Mouse (Mus musculus) cerebellum, adult 11 months (tissue): ENCODE data around the gene Atxn7l1.
"Not testable (repeated sequence)": the region's sequence is repeated elsewhere in the genome, so short reads cannot be mapped to it uniquely, and the experiment has no call there.

ENCODE experiments used
- DNase-seq: peaks from one replicate; pipeline ENCODE4 v3.0.0; 2022

Atxn7l1 gene

DNA sequence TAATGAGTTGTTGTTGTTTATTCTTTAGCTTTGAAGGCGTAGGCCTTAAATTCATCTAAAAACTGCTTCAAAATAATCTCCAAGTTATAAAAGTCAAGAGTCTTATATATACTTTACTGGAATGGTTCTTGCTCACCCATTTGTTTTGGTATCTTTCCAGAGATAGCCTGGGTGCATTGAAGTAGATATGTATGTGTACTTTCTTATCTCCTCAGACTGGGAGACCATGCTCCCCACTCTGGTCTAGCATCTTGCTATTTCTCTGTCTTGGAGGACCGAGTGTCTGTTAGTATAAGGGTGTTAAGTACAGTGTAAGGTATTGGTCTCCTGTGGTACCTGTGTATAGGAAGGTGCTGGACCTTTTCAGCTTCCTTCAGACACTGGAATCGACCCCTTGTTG is 6.4 kb downstream of the Atxn7l1 start:
- DNase-seq, result no peak

DNA sequence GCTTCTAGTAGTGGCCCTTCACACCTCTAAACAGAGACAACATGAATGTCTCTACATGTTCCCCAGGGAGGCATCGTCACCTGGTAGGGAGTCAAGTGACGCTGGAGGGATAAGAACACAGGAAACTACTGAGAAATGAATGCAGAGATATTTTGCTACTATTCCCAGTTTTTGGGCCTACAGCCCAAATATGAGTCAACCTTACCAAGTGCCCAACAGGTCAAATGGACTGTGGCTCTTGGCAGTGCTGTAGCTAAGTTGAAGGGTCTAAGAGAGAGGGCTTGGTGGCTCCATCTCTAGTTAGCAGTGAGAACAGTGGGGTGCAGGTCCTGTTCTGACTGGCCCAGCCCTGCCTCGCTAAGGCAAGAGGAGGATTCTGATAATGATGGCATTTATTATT is 7.2 kb downstream of the Atxn7l1 start:
- DNase-seq, result no peak

DNA sequence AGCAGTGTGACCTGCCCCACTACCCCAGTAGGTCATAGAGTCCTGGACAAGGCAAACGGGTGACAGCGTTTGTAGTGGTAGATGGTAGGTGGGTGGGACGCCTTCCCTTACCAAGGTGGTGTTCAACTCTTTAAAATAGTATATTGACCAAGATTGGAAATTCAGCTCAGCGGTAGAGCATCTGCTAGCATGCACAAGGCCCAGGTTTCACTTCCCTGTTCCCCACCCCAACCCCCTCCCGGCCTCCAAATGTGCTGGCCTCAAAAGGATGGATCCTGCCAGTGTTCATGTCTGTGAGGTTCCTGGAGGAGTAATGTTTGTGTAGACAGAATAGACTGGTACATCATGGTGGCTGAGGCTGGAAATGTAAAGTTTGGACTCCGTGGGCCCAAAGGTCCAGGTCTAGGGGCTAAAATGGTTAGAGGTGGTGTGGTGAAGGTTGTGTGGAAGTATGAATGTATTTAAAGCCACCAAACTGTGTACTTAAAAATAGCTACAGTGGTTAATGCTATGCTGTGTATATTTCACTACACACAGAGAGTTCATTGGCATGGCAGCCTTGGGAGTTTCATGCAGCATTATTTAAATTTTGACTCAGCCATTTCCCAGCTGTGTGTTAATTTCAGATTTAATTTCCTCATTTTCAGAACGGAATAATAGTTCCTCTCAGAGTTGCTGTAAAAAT is 9.0 kb downstream of the Atxn7l1 start:
- DNase-seq, result no peak

DNA sequence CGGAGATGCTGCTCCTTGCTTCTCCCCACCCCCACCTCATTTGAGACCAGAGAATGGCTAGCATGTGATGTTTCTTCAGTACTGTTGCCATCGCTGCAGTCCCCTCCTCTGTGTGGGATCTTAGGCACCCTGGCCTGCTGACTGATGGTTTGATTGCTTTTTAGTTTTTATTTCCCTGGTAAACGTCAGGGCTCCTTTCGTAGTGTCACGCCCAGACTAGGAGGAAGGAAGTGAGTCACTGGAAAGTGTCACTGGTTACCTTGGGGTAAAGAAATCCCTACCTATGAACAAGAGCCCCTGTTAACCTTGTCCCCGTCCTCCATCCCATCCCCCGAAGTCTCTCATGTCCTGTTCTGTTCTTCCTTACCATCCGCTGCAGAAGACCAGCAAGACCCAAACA is 10.8 kb downstream of the Atxn7l1 start:
- no peak for DNase-seq

DNA sequence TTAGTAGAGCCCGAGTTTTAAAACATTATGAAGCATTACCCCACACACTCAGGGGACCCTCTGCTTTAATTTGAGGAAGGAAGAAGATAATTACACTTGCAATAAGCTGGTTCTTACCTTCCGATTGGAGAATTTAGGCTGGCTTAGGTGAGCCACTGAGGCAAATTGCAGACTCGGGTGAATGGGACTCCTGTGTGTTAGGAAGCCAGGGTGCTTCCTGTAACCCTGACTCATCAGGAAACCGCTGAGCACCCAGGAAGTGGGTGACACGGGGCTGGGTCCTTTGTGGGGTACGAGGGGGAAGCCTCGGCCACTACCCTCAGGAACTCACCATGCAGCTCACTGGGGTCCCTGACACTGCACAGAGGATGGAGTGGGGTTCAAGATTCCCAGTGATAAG is 12.9 kb downstream of the Atxn7l1 start:
- DNase-seq, result no peak

DNA sequence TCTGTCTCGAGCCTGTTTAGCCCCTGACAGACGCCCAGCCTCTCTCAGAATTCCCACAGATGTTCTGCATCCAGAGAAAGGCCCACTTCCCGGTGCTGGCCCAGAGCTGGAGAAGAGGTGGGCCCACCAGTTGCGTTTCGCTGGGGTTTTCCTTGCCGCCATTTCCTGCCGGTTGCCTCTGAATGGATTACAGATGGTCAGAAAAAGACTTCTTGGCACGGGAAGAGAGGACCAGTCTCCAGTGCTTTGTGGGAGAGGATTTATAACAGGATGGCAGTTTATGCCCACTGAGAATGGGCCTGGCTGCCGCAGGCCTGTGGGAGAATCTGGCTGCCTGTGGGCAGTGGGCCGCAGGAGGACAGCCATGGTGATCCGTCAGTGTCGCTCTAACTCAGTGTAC is 15.0 kb downstream of the Atxn7l1 start:
- peak; percentile 39 for DNase-seq

DNA sequence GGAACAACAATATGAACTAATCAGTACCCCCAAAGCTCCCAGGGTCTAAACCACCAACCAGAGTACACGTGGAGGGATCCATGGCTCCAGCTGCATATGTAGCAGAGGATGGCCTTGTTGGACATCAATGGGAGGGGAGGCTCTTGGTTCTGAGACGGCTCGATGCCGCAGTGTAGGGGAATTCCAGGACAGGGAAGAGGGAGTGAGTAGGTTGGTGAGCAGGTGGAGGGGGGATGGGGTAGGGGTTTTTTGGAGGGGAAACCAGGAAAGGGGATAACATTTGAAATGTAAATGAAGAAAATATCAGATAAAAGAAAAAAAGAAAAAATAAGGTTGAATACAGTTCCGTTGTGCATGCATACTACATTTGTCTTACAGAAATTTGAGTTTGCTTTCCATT is 16.5 kb downstream of the Atxn7l1 start:
- not testable (repeated sequence) for DNase-seq

DNA sequence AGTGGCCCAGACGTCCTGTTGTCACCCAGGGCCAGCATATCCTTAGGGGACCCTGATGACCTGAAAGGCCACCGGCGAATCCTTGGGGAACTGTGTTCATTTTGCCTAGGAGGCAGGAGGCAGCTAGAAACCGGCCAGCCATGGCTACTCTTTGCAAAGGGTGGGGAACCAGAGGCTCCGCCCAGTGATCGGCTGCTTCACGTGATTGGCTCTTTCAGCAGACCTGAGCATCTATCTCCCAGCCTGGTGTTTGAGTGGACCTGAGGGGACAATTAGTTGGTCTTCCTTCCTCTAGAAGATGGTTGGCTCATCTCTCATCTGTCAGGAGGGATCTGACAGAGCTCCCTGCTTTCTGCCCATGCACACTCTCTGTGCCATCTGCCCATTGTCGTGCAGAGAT is 19.2 kb downstream of the Atxn7l1 start:
- no peak for DNase-seq

DNA sequence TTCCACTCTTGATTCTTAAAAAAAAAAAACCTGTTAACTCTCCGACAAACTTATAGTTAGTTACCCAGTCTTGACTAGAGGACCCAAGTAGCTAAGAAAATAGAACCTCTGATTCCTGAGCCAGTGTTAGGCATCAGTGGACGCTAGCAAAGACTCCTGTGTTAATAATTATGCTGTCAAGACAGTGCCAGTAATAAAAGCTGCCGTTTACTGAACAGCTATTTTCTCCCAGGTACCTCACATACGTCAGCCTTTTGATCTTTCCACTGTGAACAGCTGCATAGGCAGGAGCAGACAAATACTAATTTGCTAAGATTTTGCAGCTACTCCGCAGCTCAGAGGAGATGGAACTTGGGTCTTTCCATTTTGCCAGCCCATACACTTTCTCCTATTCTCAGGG is 20.1 kb downstream of the Atxn7l1 start:
- no peak for DNase-seq

DNA sequence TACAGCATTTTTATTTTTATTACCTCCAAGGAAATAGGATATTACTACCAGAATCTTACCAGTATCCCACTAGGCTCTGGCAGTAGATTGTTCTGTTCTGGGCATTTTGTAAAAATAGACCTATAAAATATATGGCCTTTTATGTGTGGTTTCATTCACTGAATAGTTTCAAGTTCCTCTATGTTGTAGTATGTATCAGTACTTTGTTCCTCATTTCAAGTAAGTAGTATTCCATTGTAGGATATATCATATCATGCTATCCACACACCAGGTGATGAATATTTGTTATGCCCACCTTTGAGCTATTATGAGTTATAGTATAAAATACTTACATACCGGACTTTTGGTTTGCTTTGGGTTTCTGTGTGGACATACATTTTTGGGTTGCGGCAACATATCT is 21.0 kb downstream of the Atxn7l1 start:
- DNase-seq, result no peak

DNA sequence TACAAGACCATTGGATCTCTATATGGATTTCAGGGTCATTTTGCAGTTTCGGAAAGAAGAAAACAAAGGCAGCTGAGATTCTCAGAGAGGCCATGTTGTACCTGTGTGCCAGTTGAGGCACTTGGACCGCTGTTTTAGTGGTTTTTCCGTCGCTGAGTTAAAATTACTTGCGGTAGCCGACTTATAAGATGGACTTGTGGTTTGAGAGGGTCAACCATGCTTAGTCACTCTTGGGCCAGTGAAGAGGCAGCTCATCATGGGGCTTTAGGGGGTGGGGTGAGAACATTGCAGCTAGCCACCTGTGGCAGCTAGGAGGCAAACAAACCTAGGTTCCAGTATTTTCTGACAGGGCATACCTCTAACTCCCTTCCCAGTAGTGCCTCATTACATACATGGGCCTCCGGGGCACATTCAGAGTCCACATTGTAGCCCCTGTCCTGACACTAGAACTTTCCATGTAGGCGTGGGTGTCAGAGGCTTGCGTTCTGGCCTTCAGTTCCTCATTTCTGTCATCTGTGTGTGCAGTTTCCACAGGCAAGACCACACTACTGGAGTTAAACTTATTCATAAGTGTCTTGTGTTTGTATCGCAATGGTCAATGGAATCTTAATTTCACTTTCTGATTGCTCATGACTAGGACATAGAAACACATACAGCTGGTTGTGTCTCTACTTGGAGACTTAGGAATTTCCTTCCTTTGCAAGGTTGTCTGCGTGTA is 22.4 kb downstream of the Atxn7l1 start:
- DNase-seq, result no peak

DNA sequence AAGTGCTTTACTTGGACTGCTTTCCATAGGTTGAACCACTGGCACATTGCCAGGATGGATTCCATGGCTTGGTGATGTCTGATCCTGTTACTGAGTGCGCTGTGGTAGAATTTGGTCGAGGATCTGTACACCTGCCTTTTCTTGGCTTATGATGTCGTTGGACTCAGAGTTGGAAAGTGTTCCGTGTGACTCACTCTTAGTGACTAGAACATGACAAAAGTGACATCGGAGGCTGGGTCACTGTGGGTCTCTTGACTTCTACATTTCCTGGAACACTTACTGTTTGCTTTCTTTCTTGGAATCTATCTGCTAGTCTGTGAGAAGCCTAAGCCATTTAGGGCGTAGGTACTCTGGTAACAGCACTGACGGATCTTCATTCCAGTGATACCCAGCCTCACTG is 23.3 kb downstream of the Atxn7l1 start:
- no peak for DNase-seq

DNA sequence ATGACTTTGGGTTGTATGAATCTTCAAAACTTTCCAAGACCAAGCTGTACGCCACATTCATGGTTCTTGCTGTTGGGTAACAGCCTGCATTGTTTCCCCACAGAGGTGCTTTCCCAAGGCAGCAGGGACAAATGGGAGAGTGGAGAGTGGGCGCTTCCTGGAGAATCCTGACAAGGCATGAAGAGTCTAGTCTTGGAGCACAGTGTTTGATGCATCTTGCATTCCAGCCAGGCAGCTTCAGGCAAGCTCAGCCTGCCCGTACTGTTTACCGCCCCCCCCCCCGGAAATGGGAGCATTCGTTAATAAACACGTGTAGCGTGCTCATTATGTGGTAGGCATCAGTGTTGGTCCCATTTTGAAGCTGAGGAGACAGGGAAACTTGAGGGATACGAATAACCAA is 25.4 kb downstream of the Atxn7l1 start:
- no peak for DNase-seq

DNA sequence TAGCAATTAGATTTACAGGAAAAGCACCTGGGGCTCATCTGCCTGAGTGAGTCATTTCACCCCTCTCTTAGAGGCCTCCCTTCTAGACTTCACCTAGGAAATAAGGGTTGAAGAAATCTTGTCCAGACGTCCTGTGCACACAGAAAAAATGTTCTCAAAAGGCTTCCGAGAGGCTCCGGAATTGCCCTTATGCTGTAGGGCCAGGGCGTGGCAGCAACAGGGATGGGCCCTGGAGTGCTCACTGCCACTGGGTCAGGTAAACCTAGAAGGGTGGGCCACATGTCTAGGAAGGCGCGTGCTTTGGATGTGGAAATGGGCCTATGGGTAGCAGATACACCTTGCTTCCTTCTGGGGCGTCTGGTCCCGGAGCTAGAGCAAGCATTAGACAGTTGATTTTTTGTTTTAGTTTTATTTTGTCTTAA is 26.2 kb downstream of the Atxn7l1 start:
- no peak for DNase-seq

DNA sequence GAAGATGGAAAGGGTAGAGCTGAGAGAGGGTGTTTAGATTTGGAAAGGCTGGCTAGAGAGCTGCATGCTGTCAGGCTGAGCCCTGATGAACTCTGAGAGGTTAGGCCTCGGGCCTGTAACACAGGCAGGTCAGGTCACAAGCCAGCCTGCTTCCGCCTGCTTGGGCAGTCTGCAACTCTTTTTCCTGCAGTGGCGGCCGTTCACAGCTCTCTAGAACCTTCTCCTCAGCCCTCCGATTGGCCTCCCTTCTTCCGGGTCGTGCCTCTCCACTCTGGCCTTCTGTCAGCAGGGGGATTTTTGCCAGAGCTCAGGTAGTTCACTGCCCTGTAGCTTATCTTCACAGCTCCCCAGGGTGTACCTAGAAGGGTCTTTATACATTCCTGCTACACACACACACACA is 26.7 kb downstream of the Atxn7l1 start:
- no peak for DNase-seq

DNA sequence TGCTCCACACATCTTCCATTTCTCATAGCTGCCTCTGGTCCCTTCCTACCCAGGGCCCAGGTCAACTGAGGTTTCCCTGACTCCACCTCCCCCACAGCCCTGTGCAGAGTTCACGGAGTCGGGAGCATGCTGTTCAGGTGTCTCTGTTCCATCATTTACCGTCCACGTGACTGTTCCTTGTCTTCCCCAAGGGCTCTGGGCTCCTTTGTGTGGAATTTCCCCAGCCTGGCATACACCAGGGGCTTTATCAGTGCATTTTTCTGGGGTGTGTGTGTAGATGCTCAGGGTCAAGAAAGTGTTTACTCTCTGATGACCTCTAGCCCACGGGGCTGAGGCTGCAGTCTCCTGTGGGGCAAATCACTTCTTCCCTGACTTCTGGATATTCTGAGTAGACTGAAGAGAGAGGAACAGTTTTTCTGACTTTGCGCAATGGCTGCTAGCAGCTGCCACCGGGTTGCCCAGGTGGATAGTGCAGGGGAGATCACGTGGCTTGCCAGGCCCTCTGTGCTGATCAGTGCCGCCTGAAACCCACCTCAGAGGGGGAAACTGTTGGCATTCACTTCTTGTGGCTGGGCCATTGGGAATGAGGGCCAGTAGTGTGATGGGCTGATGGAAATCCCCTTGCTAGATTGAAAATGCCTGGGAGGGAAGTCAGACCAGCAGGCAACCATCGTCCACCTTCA is 27.3 kb downstream of the Atxn7l1 start:
- no peak for DNase-seq

DNA sequence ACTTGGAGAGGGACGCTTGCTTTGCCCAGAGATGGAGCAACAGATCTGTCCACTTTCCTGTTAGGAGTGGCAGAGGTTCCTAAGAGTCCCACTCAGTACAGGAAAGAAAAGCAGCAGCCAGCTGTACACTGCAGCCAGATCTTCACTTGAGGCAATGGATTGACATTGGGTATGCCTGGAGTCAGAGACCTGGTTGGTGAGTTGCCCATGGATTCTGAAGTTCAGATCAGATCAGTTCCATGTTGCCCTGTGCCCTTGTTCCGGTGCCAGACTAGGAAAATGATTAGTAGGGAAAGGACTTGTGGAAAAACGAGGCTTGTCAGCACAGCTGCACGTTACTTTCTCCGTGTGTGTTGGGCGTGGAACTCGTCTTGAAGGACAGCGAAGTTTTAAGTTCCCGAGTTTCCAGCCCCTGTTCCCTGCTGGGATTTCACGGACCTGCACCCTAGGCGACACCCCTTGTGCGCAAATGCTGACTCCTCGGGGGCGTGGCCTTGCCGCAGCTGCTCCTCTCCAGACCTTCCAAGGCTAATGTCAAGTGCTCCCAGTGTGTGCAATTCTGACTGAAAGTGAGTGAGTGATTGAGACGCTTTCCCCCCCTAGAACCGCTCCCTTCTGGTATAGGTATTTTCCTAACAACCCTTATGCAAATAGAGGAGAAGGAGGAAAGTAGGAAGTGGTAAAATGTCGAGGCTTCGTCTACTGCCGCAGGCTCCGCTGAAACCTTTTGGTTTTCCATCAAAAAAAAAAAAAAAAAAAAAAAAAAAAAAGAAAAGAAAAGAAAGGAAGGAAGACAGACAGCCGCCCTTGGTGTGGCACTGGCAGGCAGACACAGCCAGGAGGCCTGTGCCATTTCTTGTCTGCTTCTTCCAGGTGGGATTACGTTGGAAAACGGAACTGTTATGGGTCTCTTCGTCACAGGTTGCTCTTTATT is 28.4 kb downstream of the Atxn7l1 start:
- DNase-seq, result no peak

DNA sequence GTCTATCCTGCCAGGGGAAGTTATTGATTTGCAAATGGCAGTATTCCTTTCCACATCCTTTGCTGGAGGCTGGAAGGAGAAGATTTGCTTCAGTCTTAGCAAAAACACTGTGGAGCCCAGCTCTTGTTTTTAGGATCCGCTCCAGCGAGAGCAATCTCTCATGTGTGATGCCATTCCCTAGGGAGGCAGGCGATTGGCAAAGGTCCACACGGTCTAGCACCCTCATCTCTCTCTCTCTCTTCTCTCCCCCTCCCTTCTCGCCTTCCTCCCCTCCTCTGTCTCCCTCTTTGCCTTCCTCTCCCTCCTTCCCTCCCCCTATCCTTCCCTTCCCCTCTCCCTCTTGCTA is 29.0 kb downstream of the Atxn7l1 start:
- no peak for DNase-seq

DNA sequence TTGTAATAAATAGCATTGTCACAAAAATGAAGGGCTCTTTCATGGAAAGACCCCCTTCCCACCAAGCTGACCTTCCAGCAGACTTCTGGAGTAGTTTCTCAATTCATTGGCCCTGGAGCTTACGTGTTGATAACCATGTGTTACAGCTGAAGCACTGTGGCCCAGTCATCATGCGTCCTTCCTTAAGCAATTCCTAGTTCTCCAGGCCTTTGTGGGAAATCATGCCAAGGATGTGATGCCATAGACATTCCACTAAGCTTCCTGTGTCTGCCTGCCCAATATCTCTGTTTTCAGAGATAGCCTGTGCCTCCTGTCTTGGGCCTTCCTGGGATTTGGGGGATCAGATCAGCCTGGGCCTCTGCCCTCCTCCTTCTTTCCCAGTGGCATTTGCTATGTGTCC is 32.9 kb downstream of the Atxn7l1 start:
- no peak for DNase-seq

DNA sequence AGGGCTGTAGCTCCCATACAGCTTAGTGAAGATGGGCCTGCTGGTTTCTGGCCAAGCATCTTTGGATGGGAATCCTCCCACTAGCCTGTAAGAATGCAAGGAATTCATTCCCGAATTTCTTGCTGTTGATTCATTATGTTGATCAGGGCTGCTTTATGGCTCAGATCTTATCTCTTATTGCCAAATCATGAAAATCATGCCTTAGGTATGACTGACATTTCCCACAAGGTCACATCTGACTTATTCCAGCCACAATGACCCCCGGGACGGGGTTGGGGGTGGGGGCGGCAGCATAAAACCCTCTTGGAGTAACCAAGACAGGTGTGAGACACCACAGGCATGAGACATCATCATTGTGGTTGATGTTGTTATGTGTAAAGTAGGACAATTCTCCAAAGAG is 34.4 kb downstream of the Atxn7l1 start:
- DNase-seq, result no peak

DNA sequence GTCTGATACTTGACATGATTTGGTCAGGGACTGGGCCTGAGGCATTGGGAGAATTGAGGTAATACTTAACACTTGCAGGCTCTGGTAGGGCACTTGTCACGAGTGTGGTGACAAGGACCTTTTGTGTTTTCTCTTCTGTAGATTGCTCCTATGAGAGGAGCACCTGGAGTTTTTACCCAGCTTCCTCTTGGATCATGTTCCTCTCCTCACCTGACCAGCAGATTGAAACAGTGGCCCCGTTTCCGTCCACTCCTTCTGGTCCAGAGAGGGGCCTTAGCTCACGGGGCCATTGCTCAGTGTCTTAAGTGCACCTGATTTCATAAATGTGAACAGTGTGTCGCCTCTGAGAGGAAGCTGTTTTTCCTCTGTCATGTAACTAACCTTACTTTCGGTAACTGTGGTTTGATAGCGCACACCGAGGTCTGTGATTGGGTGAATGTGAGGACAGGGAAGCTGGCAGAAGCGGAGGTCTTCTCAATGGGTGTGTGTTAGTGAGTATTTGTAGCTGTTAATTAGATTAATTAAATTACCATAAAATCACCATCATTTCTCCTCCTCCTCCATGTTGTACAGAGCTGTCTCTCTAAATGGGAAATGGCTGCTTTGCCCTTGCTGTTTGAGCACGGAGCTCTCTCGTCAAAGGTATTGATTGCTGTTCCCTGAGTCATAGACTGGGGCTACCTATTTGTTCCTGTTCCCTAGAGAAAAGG is 35.1 kb downstream of the Atxn7l1 start:
- DNase-seq, result no peak

DNA sequence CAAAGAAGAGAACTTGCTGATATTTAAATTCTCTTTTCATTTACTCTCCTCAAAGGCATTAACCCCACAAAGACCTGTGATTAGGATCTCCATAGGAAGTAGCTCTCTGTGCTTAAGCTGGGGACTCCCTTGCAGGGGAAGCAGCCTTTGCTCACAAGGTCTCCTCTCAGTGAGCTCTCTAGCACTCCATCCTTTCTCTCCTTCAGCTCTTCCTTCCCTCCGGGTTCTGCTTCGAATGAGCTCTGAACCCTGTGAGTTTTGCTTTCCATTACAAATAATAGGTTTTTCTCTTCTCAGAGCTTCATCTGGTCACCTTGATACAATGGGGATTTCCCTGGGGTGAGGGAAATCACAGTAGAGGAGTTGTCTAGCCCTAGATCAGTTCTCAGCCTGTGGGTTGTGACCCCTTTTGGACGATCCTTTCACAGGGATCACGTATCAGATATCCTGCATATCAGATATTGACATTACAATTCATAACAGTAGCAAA is 35.7 kb downstream of the Atxn7l1 start:
- DNase-seq, result no peak
